Mouse (Mus musculus) lung, adult 2 months (tissue): Measurements from ENCODE around the gene 1600014C10Rik.

Experiments used
- CTCF ChIP-seq: fragments of 200-500 bp; IDR thresholded peaks from 2 replicates; pipeline ENCODE4 v1.5.1; 2011; ENCODE audit warnings: mild to moderate bottlenecking, low read length, control low read depth; ENCODE audit not compliant: insufficient read depth
- POLR2A ChIP-seq: fragments of 200-500 bp; IDR thresholded peaks from 2 replicates; pipeline ENCODE4 v1.6.1; 2011; ENCODE audit warnings: low read depth, mild to moderate bottlenecking, control low read depth, low read length, borderline replicate concordance; ENCODE audit errors: extremely low read depth

DNA sequence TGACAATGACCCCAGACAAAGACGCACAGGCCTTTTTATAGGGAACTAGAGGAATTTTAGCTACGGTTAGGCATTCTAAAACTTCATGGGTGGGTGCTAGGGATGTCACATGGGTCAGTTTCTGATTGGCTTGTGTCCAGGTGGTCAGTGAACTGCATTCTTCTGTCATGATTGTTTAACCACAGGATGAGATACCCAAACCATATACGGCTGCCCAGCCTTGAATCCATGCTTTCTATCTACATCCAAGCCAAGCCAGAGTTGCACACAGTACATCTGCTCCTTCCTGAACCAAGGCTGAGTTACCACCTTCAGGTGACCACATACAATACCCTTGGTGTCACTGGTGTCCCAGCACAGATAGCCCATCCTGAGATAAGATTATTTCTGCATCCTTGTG lies 23.5 kb downstream of the 1600014C10Rik start:
- no peak for TF ChIP-seq CTCF
- no peak for TF ChIP-seq POLR2A
